Mouse (Mus musculus) erythroblast, embryonic 14.5 days (primary cell): Measurements from ENCODE around the gene Coro2b.

Experiments used
- GATA1 ChIP-seq: IDR thresholded peaks from 2 replicates; pipeline ENCODE4 v1.6.1; 2012; ENCODE audit warnings: low read length, inconsistent platforms, mixed read lengths
- TAL1 ChIP-seq: IDR thresholded peaks from 3 replicates; pipeline ENCODE4 v1.6.1; 2012; ENCODE audit warnings: low read length, inconsistent platforms, mixed read lengths

- TF ChIP-seq GATA1 (no peak), TAL1 (no peak)
Measured at GRCm38 (mm10) chr9:62460086-62460485, 76.8 kb downstream of the Coro2b start.
